Mouse (Mus musculus): ENCODE data around the gene Timm29.

GRCm38 (mm10) chr9:21622676-21623075 lies 30.2 kb downstream of the Timm29 start:
- TF ChIP-seq GATA1 (IDR thresholded peaks at IDR 0.05; ENCODE audit: low read length) (no peak), TAL1 (IDR thresholded peaks at IDR 0.05; ENCODE audit: low read length) (no peak)

All from erythroblast, embryonic 14.5 days (primary cell).